Mouse (Mus musculus) heart, postnatal 0 days (tissue): ENCODE data around the gene Ctr9. TPM values are rescaled to one million over a fixed set of nuclear protein-coding genes. Genes with fewer than 3 reads are reported as not detected.

Experiments used
- ATAC-seq: fragments of 200-750 bp; cut with Nextera tagmentation; 2 replicates; pipeline ENCODE4 v1.8.0; 2017; ENCODE audit warnings: low read depth, moderate number of reproducible peaks, moderate library complexity; ENCODE audit not compliant: insufficient read depth
- DNase-seq: peaks from one replicate; pipeline ENCODE4 v3.0.0-alpha.2; 2016; ENCODE audit warnings: low spot score
- H3K27ac ChIP-seq: fragments of 300-500 bp; sonication (generic); 2 replicates; pipeline ENCODE4 v1.5.1; 2014; ENCODE audit warnings: low read depth, mild to moderate bottlenecking
- H3K27me3 ChIP-seq: fragments of 300-500 bp; sonication (generic); 2 replicates; pipeline ENCODE4 v1.6.1; 2014; ENCODE audit warnings: low read length, mixed read lengths; ENCODE audit not compliant: control insufficient read depth, insufficient read depth
- H3K36me3 ChIP-seq: fragments of 300-500 bp; sonication (generic); replicated peaks from 2 replicates; pipeline ENCODE4 v1.6.1; 2014; ENCODE audit warnings: low read length, mixed read lengths; ENCODE audit not compliant: control insufficient read depth, insufficient read depth
- H3K4me1 ChIP-seq: fragments of 300-500 bp; sonication (generic); 2 replicates; pipeline ENCODE4 v1.6.1; 2014; ENCODE audit warnings: antibody characterized with exemption; ENCODE audit not compliant: control insufficient read depth, insufficient read depth
- H3K4me2 ChIP-seq: fragments of 300-500 bp; sonication (generic); 2 replicates; pipeline ENCODE4 v1.6.1; 2014; ENCODE audit warnings: low read depth, mild to moderate bottlenecking, low read length, moderate library complexity
- H3K4me3 ChIP-seq: fragments of 300-500 bp; sonication (generic); 2 replicates; pipeline ENCODE4 v1.5.1; 2014; ENCODE audit warnings: low read depth, low read length
- H3K9ac ChIP-seq: fragments of 300-500 bp; sonication (generic); replicated peaks from 2 replicates; pipeline ENCODE4 v1.6.1; 2014; ENCODE audit warnings: low read depth, low read length, mixed read lengths
- H3K9me3 ChIP-seq: fragments of 300-500 bp; sonication (generic); replicated peaks from 2 replicates; pipeline ENCODE4 v1.6.1; 2016; ENCODE audit warnings: low read length; ENCODE audit not compliant: control insufficient read depth
- CTCF ChIP-seq: IDR thresholded peaks from 2 replicates; pipeline ENCODE4 v1.5.1; 2016; ENCODE audit warnings: antibody characterized with exemption, control low read depth, low read depth
- EP300 ChIP-seq: IDR thresholded peaks from 2 replicates; pipeline ENCODE4 v1.6.1; 2016; ENCODE audit warnings: antibody characterized with exemption, low read depth
- WGBS: fragments of 180-500 bp; shearing (Covaris S2); extraction: QIAGEN DNeasy Blood & Tissue Kit; methylation state at CpG from one replicate; pipeline ENCODE4 v1.1.7; 2014; 5-methylcytosine and 5-hydroxymethylcytosine counted together
- polyA plus RNA-seq: library from polyadenylated mRNA; unstranded; fragments of >200 nt; fragmentation: Nextera tagmentation; extraction: Ambion mirVana; gene quantifications from 2 replicates; pipeline ENCODE4 v1.2.1, GENCODE M21; 2015
- total RNA-seq: library from RNA; depleted of rRNA; stranded (reverse); fragments of >200 nt; gene quantifications from 2 replicates; pipeline ENCODE4 v1.2.3, GENCODE M21; 2014; ENCODE audit warnings: low replicate concordance

The Ctr9 gene
- total and polyA plus RNA-seq, 2 experiments from 2014 or later: 11.6 to 30.4 TPM

DNA sequence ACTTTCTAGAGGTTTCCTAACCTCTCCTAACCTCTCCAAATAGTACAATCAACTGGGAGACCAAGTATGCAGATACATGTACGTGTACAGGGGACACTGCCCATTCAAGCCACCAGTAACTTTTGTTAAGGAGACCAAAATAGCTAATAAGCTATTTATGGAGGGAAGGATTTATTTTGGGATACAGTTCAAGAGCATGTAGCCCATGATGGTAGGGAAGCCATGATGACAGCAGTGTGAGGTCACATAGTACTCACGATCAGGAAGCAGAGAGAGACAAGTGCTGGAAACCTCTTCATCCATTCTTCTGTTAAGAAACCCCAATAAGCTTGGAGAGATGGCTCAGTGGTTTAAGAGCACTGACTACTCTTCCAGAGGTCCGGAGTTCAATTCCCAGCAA is 39.4 kb downstream of the Ctr9 start:
- H3K4me3 ChIP-seq: no peak overlapping the region
- H3K27ac ChIP-seq: no peak overlapping the region
- TF ChIP-seq EP300: no peak
- no peak for TF ChIP-seq CTCF
- no peak overlapping the region for H3K4me2 ChIP-seq
- peaks cover 4% of the 10 kb centered on the region; the same call in 1 of the 2 replicates for H3K9me3 ChIP-seq
- no peak overlapping the region for H3K9ac ChIP-seq
- H3K4me1 ChIP-seq: no peaks in the 10 kb centered on the region
- peak; percentile 36; the same call in 1 of the 2 replicates for ATAC-seq
- H3K36me3 ChIP-seq: peaks cover 52% of the 10 kb centered on the region
- peak; percentile 37 for DNase-seq
- WGBS: 57% methylated on average over 3 of the region's 3 CpGs
- no peaks in the 10 kb centered on the region for H3K27me3 ChIP-seq

DNA sequence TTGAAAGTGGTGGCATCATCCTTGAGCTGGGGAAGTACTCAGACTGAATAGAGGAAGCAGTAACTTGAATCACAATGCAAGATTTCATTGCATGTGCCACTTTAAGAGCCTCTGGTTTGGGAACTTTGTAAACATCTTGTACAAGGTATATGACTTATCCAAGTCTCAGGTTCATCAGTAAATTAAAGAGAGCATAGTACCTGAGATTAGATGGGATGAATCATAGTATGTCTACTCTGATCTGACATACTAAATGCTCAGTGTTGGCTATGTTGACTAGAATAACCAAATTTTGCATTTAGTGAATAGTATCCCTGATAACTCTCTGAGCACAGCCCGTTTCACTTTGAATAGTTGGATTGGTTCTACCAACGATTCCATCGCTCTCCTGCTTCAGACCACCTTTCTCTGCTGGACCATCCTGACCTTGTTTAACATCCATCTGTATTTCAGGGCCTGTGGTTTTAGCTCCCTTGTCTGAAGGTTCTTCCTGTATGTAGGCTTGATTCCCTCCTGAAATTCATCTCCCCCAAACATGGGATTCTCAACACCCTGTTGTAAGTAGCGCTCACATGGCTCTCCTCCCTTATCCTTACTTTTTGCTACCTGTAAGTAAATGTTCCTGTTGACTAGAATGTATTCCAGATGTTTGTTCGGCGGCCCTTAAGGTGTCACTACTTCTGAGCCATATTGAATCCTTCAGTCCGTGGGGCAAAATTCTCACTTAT is 40.9 kb downstream of the Ctr9 start:
- Histone ChIP-seq H3K36me3 (peaks cover 66% of the 10 kb centered on the region), H3K4me2 (no peak overlapping the region), H3K27me3 (no peaks in the 10 kb centered on the region), H3K9me3 (peaks cover 4% of the 10 kb centered on the region; the same call in 1 of the 2 replicates), H3K9ac (no peak overlapping the region), H3K4me3 (no peak overlapping the region), H3K4me1 (no peaks in the 10 kb centered on the region), H3K27ac (no peak overlapping the region)
- TF ChIP-seq CTCF (no peak), EP300 (no peak)
- 88% methylated on average over 7 of the region's 7 CpGs for WGBS
- no peak; the same call in 1 of the 2 replicates for ATAC-seq
- no peak for DNase-seq

DNA sequence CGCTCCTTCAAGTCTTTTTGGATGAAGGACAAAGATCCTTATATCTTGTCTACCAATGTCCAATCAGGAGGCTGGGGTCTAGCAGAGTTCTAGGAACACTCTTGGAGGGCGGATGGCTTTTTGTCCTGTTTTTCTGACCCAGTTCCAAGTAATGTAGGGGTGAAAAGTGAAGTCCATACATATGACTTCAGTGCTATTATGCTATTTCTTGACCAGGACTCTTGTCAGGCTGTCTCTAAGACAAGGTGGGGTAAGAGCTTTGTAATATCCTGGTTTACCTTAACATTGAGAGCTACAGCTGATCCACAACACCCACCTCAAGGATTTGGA is 41.4 kb downstream of the Ctr9 start:
- ATAC-seq (no peak), DNase-seq (no peak)
- TF ChIP-seq CTCF (no peak), EP300 (no peak)

DNA sequence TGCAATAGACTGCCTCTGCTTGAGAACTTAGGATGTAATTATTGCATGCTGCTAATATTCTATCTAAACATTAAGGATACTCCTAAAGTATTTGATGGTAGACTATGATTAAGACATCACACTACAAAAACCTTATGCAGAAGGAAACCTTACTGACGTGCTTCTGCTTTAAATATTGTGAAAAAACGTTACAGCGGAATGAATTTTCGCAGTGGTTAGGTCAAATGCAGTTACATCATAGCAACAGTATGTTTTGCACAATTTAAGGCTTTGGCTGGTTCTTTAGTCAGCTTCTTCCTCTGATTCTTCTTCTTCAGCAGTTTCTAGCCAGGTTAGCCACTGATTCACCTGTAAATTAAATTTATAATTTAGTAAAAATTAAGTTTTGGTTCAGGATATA is 43.7 kb downstream of the Ctr9 start:
- Histone ChIP-seq H3K27ac (no peak overlapping the region), H3K4me1 (no peaks in the 10 kb centered on the region), H3K27me3 (no peaks in the 10 kb centered on the region), H3K4me3 (no peak overlapping the region), H3K9me3 (peaks cover 4% of the 10 kb centered on the region; the same call in 1 of the 2 replicates), H3K36me3 (peaks cover 91% of the 10 kb centered on the region), H3K9ac (no peak overlapping the region), H3K4me2 (no peak overlapping the region)
- DNase-seq (no peak), ATAC-seq (no peak)
- TF ChIP-seq EP300 (no peak), CTCF (no peak)
- 87% methylated on average over 4 of the region's 4 CpGs for WGBS

More for the DNA sequence above, 41.4 kb downstream of the Ctr9 start:
- peaks cover 71% of the 10 kb centered on the region for H3K36me3 ChIP-seq
- H3K4me3 ChIP-seq: no peak overlapping the region
- H3K27ac ChIP-seq: no peak overlapping the region
- no peaks in the 10 kb centered on the region for H3K4me1 ChIP-seq
- 100% methylated on average over 2 of the region's 2 CpGs for WGBS
- no peak overlapping the region for H3K4me2 ChIP-seq
- no peaks in the 10 kb centered on the region for H3K27me3 ChIP-seq
- H3K9me3 ChIP-seq: peaks cover 4% of the 10 kb centered on the region; the same call in 1 of the 2 replicates
- H3K9ac ChIP-seq: no peak overlapping the region

DNA sequence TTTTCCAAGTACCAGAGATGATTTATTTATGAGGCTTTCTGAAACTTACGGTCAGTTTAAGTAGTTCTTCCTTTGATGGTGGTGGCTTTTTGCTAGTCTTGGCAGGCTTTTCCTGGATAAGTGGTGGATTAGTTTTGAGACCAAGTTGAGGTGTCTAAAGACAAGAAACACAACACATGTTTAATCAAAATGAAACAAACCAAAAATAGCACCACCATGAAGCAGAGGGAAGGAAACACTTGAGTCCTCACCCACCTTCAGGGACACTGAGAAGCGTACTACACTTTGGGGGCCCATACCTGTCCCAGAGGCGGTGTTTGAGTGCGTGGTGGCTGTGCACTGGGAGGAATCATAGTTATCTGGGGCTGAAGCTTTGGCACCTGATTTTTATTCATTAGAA is 46.5 kb downstream of the Ctr9 start:
- Histone ChIP-seq H3K9ac (no peak overlapping the region), H3K36me3 (peaks cover 93% of the 10 kb centered on the region), H3K9me3 (no peaks in the 10 kb centered on the region), H3K27ac (no peak overlapping the region; the same call in 1 of the 2 replicates), H3K4me3 (no peak overlapping the region), H3K27me3 (no peaks in the 10 kb centered on the region), H3K4me2 (no peak overlapping the region), H3K4me1 (peaks cover 12% of the 10 kb centered on the region)
- TF ChIP-seq CTCF (no peak), EP300 (no peak)
- DNase-seq: peak; percentile 59
- WGBS: 41% methylated on average over 4 of the region's 4 CpGs
- peak; percentile 60; the same call in 1 of the 2 replicates for ATAC-seq

DNA sequence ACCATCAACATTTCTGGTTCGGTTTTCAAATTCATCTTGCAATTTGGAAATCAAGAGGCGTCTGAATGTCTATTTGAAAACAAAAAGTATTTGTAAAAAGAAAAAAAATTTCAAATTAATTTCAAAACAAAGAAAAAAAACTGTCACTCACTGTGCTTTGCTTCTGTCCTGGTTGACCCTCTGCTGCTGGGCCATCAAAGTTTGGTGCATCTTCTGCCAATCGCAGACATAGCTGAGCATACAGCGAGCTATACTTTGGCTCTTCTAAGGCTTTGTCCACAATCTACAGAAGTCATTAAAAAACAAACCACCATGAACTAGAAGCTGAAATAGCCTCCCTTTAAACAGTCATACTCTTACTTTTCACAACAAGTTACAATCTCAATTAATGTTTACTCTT is 49.5 kb downstream of the Ctr9 start:
- Histone ChIP-seq H3K4me2 (no peak overlapping the region), H3K4me3 (no peak overlapping the region), H3K9ac (no peak overlapping the region), H3K27ac (no peak overlapping the region), H3K36me3 (peaks cover 79% of the 10 kb centered on the region), H3K9me3 (no peaks in the 10 kb centered on the region), H3K27me3 (no peaks in the 10 kb centered on the region), H3K4me1 (peaks cover 20% of the 10 kb centered on the region)
- no peak for ATAC-seq
- DNase-seq: no peak
- no peak for TF ChIP-seq CTCF
- TF ChIP-seq EP300: no peak
- 87% methylated on average over 4 of the region's 4 CpGs for WGBS
